Mouse (Mus musculus): Measurements from ENCODE around the gene Rtl10.

- no peak for TF ChIP-seq POLR2A (IDR thresholded peaks at IDR 0.05; ENCODE audit: borderline replicate concordance, insufficient read depth, low read length)
- TF ChIP-seq CTCF (IDR thresholded peaks at IDR 0.05; ENCODE audit: borderline replicate concordance, insufficient read depth, low read depth, low read length), result no peak
These were observed 13.0 kb downstream of the Rtl10 start for GRCm38 (mm10) chr16:18511741-18512140.
